Mouse (Mus musculus): ENCODE data around the gene Gpd1.
"Not testable (repeated sequence)": the region's sequence is repeated elsewhere in the genome, so short reads cannot be mapped to it uniquely, and the experiment has no call there.

The Gpd1 gene

GRCm38 (mm10) chr15:99771601-99772276 is 54.4 kb downstream of the Gpd1 start:
- no peak for DNase-seq (ENCODE audit: low read depth, low spot score)

- peak; percentile 52 for DNase-seq (ENCODE audit: low read depth, low spot score)
Measured at GRCm38 (mm10) chr15:99772277-99772880, 55.1 kb downstream of the Gpd1 start.

GRCm38 (mm10) chr15:99772881-99772924 is 55.4 kb downstream of the Gpd1 start, which contains the start of gene Cers5:
Cers5 (minus strand) TSS chr15:99772885.
- DNase-seq (ENCODE audit: low read depth, low spot score), result not testable (repeated sequence)

- DNase-seq (ENCODE audit: low read depth, low spot score), result no peak
Measured at GRCm38 (mm10) chr15:99772925-99773324, 55.6 kb downstream of the Gpd1 start.
